Mouse (Mus musculus): ENCODE data around the gene Spryd3.

GRCm38 (mm10) chr15:102097991-102098555 lies 38.0 kb downstream of the Spryd3 start:
- TF ChIP-seq POLR2A (IDR thresholded peaks at IDR 0.05; ENCODE audit: extremely low read depth, insufficient read depth, low read length) (no peak), CTCF (IDR thresholded peaks at IDR 0.05; ENCODE audit: extremely low read depth, insufficient read depth, low read length) (no peak)

All from cortical plate, adult 2 months (tissue).